Mouse (Mus musculus) myocyte (in vitro differentiated cells): ENCODE measurements at regions not wholly inside any gene's neighbourhood (a gene's known extent, or its start where the extent isn't known, plus 50 kb on each side); places are given as distances from the start of the nearest gene placed in this dataset.

Source experiments
- H3K27me3 ChIP-seq: one replicate; pipeline ENCODE4 v1.6.1; 2011; ENCODE audit not compliant: control insufficient read depth, insufficient read depth, insufficient read length
- H3K36me3 ChIP-seq: one replicate; pipeline ENCODE4 v1.6.1; 2011; ENCODE audit not compliant: control insufficient read depth, insufficient read depth
- H3K4me2 ChIP-seq: one replicate; pipeline ENCODE4 v1.6.1; 2011; ENCODE audit warnings: low read depth, control low read depth
- H3K4me3 ChIP-seq: one replicate; pipeline ENCODE4 v1.5.1; 2011; ENCODE audit warnings: mild to moderate bottlenecking, control low read depth, moderate library complexity
- H3K79me2 ChIP-seq: one replicate; pipeline ENCODE4 v1.6.1; 2011; ENCODE audit not compliant: control insufficient read depth, insufficient read depth
- H3ac ChIP-seq: one replicate; pipeline ENCODE4 v1.6.1; 2011; ENCODE audit not compliant: control insufficient read depth, insufficient read length
- CEBPB ChIP-seq: IDR thresholded peaks from 2 replicates; pipeline ENCODE4 v1.6.1; 2011; ENCODE audit warnings: mild to moderate bottlenecking, moderate library complexity; ENCODE audit not compliant: poor library complexity, insufficient read depth, severe bottlenecking
- E2F4 ChIP-seq: IDR thresholded peaks from one replicate; pipeline ENCODE4 v1.6.1; 2011; ENCODE audit warnings: mild to moderate bottlenecking, control low read depth, moderate library complexity; ENCODE audit not compliant: insufficient read depth
- MAX ChIP-seq: IDR thresholded peaks from one replicate; pipeline ENCODE4 v1.6.1; 2011; ENCODE audit warnings: low read depth, mild to moderate bottlenecking, control low read depth
- MYOD1 ChIP-seq, 3 experiments: IDR thresholded peaks; one replicate each; pipeline ENCODE4 v1.6.1; 2011; ENCODE audit warnings: control low read depth in 2 of 3, low read depth in 2 of 3, mild to moderate bottlenecking in 2 of 3, moderate library complexity in 1 of 3; ENCODE audit not compliant: insufficient read length in 2 of 3, control insufficient read depth in 1 of 3
- MYOG ChIP-seq, 3 experiments: IDR thresholded peaks; one replicate each; pipeline ENCODE4 v1.6.1; 2011; ENCODE audit warnings: control low read depth in 2 of 3, low read depth in 2 of 3, mild to moderate bottlenecking in 2 of 3; ENCODE audit not compliant: insufficient read length in 2 of 3, control insufficient read depth in 1 of 3, insufficient read depth in 1 of 3
- POLR2A ChIP-seq: IDR thresholded peaks from one replicate; pipeline ENCODE4 v1.6.1; 2011; ENCODE audit warnings: low read depth, mild to moderate bottlenecking, control low read depth, moderate library complexity; ENCODE audit not compliant: insufficient read length
- POLR2AphosphoS2 ChIP-seq: IDR thresholded peaks from one replicate; pipeline ENCODE4 v1.6.1; 2011; ENCODE audit warnings: low read depth, control low read depth; ENCODE audit not compliant: insufficient read length
- REST ChIP-seq: IDR thresholded peaks from one replicate; pipeline ENCODE4 v1.6.1; 2011; ENCODE audit warnings: mild to moderate bottlenecking, control low read depth, moderate library complexity; ENCODE audit not compliant: insufficient read depth, insufficient read length
- SRF ChIP-seq: IDR thresholded peaks from one replicate; pipeline ENCODE4 v1.6.1; 2011; ENCODE audit warnings: low read depth; ENCODE audit not compliant: control insufficient read depth, insufficient read length
- TCF12 ChIP-seq: IDR thresholded peaks from one replicate; pipeline ENCODE4 v1.6.1; 2011; ENCODE audit warnings: mild to moderate bottlenecking, control low read depth; ENCODE audit not compliant: poor library complexity, insufficient read depth, severe bottlenecking
- TCF3 ChIP-seq: IDR thresholded peaks from one replicate; pipeline ENCODE4 v1.6.1; 2011; ENCODE audit warnings: low read depth, control low read depth; ENCODE audit not compliant: insufficient read length
- USF1 ChIP-seq: IDR thresholded peaks from one replicate; pipeline ENCODE4 v1.6.1; 2011; ENCODE audit warnings: low read depth, mild to moderate bottlenecking, control low read depth, moderate library complexity

GRCm38 (mm10) chr7:40623286-40623685, 274.8 kb upstream of the Vstm2b start:
- TF ChIP-seq REST (no peak), SRF (no peak), MYOG (IDR thresholded peaks at IDR 0.05; ENCODE audit: control insufficient read depth in 1 of 3, insufficient read depth in 1 of 3, insufficient read length in 2 of 3, low read depth in 2 of 3) (no peak), MYOD1 (IDR thresholded peaks at IDR 0.05; ENCODE audit: control insufficient read depth in 1 of 3, insufficient read length in 2 of 3, low read depth in 2 of 3) (no peak), TCF3 (no peak), E2F4 (no peak), CEBPB (no peak)
- no peaks in the 10 kb centered on the region for H3K27me3 ChIP-seq
- no peak overlapping the region for H3K4me2 ChIP-seq
- no peak overlapping the region for H3ac ChIP-seq
- no peaks in the 10 kb centered on the region for H3K36me3 ChIP-seq
- H3K4me3 ChIP-seq: no peak overlapping the region
- H3K79me2 ChIP-seq: no peaks in the 10 kb centered on the region

GRCm38 (mm10) chr7:40636369-40636768, 261.8 kb upstream of the Vstm2b start:
- Histone ChIP-seq H3ac (no peak overlapping the region), H3K36me3 (no peaks in the 10 kb centered on the region), H3K4me2 (no peak overlapping the region), H3K79me2 (no peaks in the 10 kb centered on the region), H3K27me3 (no peaks in the 10 kb centered on the region), H3K4me3 (no peak overlapping the region)
- TF ChIP-seq MYOD1 (IDR thresholded peaks at IDR 0.05; ENCODE audit: control insufficient read depth in 1 of 3, insufficient read length in 2 of 3, low read depth in 2 of 3) (no peak), TCF12 (no peak), CEBPB (no peak), MYOG (IDR thresholded peaks at IDR 0.05; ENCODE audit: control insufficient read depth in 1 of 3, insufficient read depth in 1 of 3, insufficient read length in 2 of 3, low read depth in 2 of 3) (no peak), MAX (no peak), E2F4 (no peak), SRF (no peak), POLR2A (no peak), POLR2AphosphoS2 (no peak), USF1 (no peak), REST (no peak), TCF3 (no peak)

GRCm38 (mm10) chr7:40654982-40655381, 243.1 kb upstream of the Vstm2b start:
- Histone ChIP-seq H3K4me3 (no peak overlapping the region), H3K4me2 (no peak overlapping the region), H3K79me2 (no peaks in the 10 kb centered on the region), H3ac (no peak overlapping the region), H3K27me3 (no peaks in the 10 kb centered on the region), H3K36me3 (no peaks in the 10 kb centered on the region)
- TF ChIP-seq CEBPB (no peak), MYOG (IDR thresholded peaks at IDR 0.05; ENCODE audit: control insufficient read depth in 1 of 3, insufficient read depth in 1 of 3, insufficient read length in 2 of 3, low read depth in 2 of 3) (no peak), E2F4 (no peak), REST (no peak), SRF (no peak), POLR2AphosphoS2 (no peak), TCF12 (no peak)

GRCm38 (mm10) chr7:40655391-40655790, 242.7 kb upstream of the Vstm2b start:
- Histone ChIP-seq H3K79me2 (no peaks in the 10 kb centered on the region), H3K36me3 (no peaks in the 10 kb centered on the region), H3ac (no peak overlapping the region), H3K4me2 (no peak overlapping the region), H3K27me3 (no peaks in the 10 kb centered on the region), H3K4me3 (no peak overlapping the region)
- TF ChIP-seq MYOG (IDR thresholded peaks at IDR 0.05; ENCODE audit: control insufficient read depth in 1 of 3, insufficient read depth in 1 of 3, insufficient read length in 2 of 3, low read depth in 2 of 3) (no peak), SRF (no peak), TCF12 (no peak), REST (no peak), POLR2A (no peak), MYOD1 (IDR thresholded peaks at IDR 0.05; ENCODE audit: control insufficient read depth in 1 of 3, insufficient read length in 2 of 3, low read depth in 2 of 3) (no peak), MAX (no peak), CEBPB (no peak), E2F4 (no peak), POLR2AphosphoS2 (no peak)

GRCm38 (mm10) chr7:40659662-40660061, 238.5 kb upstream of the Vstm2b start:
- Histone ChIP-seq H3K79me2 (no peaks in the 10 kb centered on the region), H3ac (no peak overlapping the region), H3K4me2 (no peak overlapping the region), H3K27me3 (no peaks in the 10 kb centered on the region), H3K36me3 (no peaks in the 10 kb centered on the region), H3K4me3 (no peak overlapping the region)
- no peak for TF ChIP-seq TCF12
- no peak for TF ChIP-seq SRF
- TF ChIP-seq MYOD1 (IDR thresholded peaks at IDR 0.05; ENCODE audit: control insufficient read depth in 1 of 3, insufficient read length in 2 of 3, low read depth in 2 of 3): no peak
- no peak for TF ChIP-seq CEBPB
- TF ChIP-seq POLR2AphosphoS2: no peak
- TF ChIP-seq MYOG (IDR thresholded peaks at IDR 0.05; ENCODE audit: control insufficient read depth in 1 of 3, insufficient read depth in 1 of 3, insufficient read length in 2 of 3, low read depth in 2 of 3): no peak
- TF ChIP-seq E2F4: no peak
